Mouse (Mus musculus) thymus, postnatal 10 days (tissue): ENCODE measurements around the gene Drosha.

ENCODE experiments used
- DNase-seq, 2 experiments: peaks; one replicate each; pipeline ENCODE4 v3.0.0; 2021; ENCODE audit warnings: low spot score in 2 of 2

Drosha gene

GRCm38 (mm10) chr15:12832599-12832998 is 8.0 kb downstream of the Drosha start:
- no peak for DNase-seq

GRCm38 (mm10) chr15:12833385-12833784 is 8.8 kb downstream of the Drosha start:
- no peak for DNase-seq

- no peak for DNase-seq
These were observed 9.6 kb downstream of the Drosha start for GRCm38 (mm10) chr15:12834231-12834630.

- no peak for DNase-seq
These were observed 16.1 kb downstream of the Drosha start for GRCm38 (mm10) chr15:12840737-12841136.

- DNase-seq = no peak
These were observed 18.2 kb downstream of the Drosha start for GRCm38 (mm10) chr15:12842833-12843232.

GRCm38 (mm10) chr15:12848196-12848975 is 23.8 kb downstream of the Drosha start:
- DNase-seq = no peak

GRCm38 (mm10) chr15:12849373-12849772 is 24.8 kb downstream of the Drosha start:
- DNase-seq = no peak

GRCm38 (mm10) chr15:12853471-12853870 is 28.9 kb downstream of the Drosha start:
- no peak for DNase-seq

GRCm38 (mm10) chr15:12856780-12857179 is 32.2 kb downstream of the Drosha start:
- DNase-seq = no peak

- DNase-seq = no peak
These were observed 33.4 kb downstream of the Drosha start for GRCm38 (mm10) chr15:12857840-12858516.

- no peak for DNase-seq
These were observed 34.0 kb downstream of the Drosha start for GRCm38 (mm10) chr15:12858645-12859044.

GRCm38 (mm10) chr15:12862061-12862460 is 37.4 kb downstream of the Drosha start:
- no peak for DNase-seq

GRCm38 (mm10) chr15:12863669-12864068 is 39.1 kb downstream of the Drosha start:
- DNase-seq = no peak

GRCm38 (mm10) chr15:12865595-12866314 is 41.1 kb downstream of the Drosha start:
- no peak for DNase-seq

GRCm38 (mm10) chr15:12867269-12867668 is 42.7 kb downstream of the Drosha start:
- DNase-seq = no peak

- no peak for DNase-seq
These were observed 51.0 kb downstream of the Drosha start for GRCm38 (mm10) chr15:12875442-12876176.

GRCm38 (mm10) chr15:12876266-12876665 is 51.7 kb downstream of the Drosha start:
- no peak for DNase-seq

GRCm38 (mm10) chr15:12876881-12877280 is 52.3 kb downstream of the Drosha start:
- no peak for DNase-seq

- DNase-seq = no peak
These were observed 53.3 kb downstream of the Drosha start for GRCm38 (mm10) chr15:12877934-12878333.

GRCm38 (mm10) chr15:12878581-12878980 is 54.0 kb downstream of the Drosha start:
- no peak for DNase-seq

GRCm38 (mm10) chr15:12879937-12880336 is 55.3 kb downstream of the Drosha start:
- no peak for DNase-seq

- no peak for DNase-seq
These were observed 60.2 kb downstream of the Drosha start for GRCm38 (mm10) chr15:12884855-12885254.
